Mouse (Mus musculus): Measurements from ENCODE around the gene Qsox2.

DNA sequence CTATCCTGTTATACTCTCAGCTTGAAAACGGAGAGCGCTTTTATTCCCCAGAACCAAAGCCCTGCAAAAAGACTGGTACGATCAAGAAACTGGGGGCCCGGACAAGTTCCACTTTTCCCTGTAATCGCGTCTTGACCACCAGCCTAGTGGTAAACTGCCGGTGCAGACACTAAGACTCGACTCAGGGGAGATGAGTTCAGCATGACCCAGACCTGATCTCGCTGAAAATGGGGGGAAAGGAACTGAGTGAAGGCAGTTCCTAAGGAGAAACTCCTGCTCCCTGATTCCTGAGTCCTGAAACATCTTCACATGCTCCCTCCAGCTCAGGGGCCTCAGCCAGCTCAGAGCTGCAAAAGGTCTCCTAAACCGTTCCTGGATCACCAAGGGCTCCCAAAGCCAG, 31.6 kb downstream of the Qsox2 start:
- no peak for TF ChIP-seq CTCF (IDR thresholded peaks at IDR 0.05; ENCODE audit: borderline replicate concordance, control insufficient read depth, extremely low read depth, insufficient read depth, low read length, poor library complexity)
- no peak for TF ChIP-seq POLR2A (IDR thresholded peaks at IDR 0.05; ENCODE audit: control insufficient read depth, extremely low read depth, insufficient read depth, low read length, poor library complexity)
